In the genomic region with DNA sequence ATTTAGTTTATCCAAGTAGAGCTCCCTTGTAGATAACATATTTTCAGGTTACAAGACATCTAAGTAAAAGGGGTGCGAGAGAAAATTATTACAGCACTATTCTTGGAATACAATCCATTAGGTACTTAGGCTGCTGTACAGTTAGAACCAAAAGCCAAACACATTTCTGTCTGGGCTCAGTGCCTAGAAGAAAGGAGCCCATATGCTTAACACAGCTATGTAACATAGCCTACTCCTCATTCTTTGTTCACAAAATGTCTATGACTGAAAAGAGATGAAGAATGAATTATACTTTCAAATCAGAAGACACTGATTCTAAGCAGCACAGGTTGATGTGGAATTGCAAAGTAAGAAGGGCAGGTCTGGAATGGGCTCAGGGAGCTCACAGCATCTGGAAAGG, we compare ENCODE assay signal across 13 mouse cellular contexts.
DNase-seq lines count a peak whose midpoint lies in the region; ATAC-seq lines count a peak whose summit lies in the region.
"Had no signal": no experiment of that assay in that cellular context is flagged by ENCODE, and none has a peak within 500 bp of the region (broad histone marks: within the 10 kb centered on the region; RNA-seq: fewer than 3 reads in every experiment).

No protein-coding gene starts in this region.

- intact Hi-C loops in left cerebral cortex, postnatal 14 days (cut with DNase I), result loop anchor here (5.0 kb wide), 2 partner anchors 1134 to 1154 kb away; no protein-coding TSS in a partner anchor

- H3K27me3 ChIP-seq in neural tube, embryonic 15.5 days (replicated peaks), result no peaks in the 10 kb centered on the region
- H3K27me3 ChIP-seq: embryonic facial prominence, embryonic 13.5 days had no signal

- no peaks in the 10 kb centered on the region for H3K9me3 ChIP-seq in neural tube, embryonic 15.5 days (replicated peaks)
- H3K9me3 ChIP-seq: embryonic facial prominence, embryonic 13.5 days had no signal

- ATAC-seq in neural tube, embryonic 15.5 days (ENCODE audit: low FRiP score), result no peak

- peak; percentile 53 to 78 for DNase-seq in layer of hippocampus, adult 18-20 months (ENCODE audit: low spot score in 2 of 2)
- no peak for DNase-seq in layer of hippocampus, postnatal 25 days (ENCODE audit: extremely low spot score in 1 of 2, low spot score in 1 of 2)
- DNase-seq in cerebellum, adult 11 months, result peak; percentile 13
- DNase-seq in cerebellum, adult 9-10 months, result peak; percentile 69
- peak; percentile 45 to 62 for DNase-seq in left cerebral cortex, postnatal 14 days (ENCODE audit: low spot score in 2 of 2)
- DNase-seq in heart, adult 11 months, result no peak
- DNase-seq: heart, postnatal 36 days; kidney, postnatal 25 days; liver; lung, postnatal 14 days had no signal

- no peak overlapping the region for H3K4me2 ChIP-seq in neural tube, embryonic 15.5 days
- H3K4me2 ChIP-seq: embryonic facial prominence, embryonic 13.5 days had no signal

- H3K4me1 ChIP-seq in neural tube, embryonic 15.5 days, result peaks cover 5% of the 10 kb centered on the region
- H3K4me1 ChIP-seq: embryonic facial prominence, embryonic 13.5 days had no signal

- H3K27ac ChIP-seq in neural tube, embryonic 15.5 days (replicated peaks), result no peak overlapping the region
- H3K27ac ChIP-seq: embryonic facial prominence, embryonic 13.5 days had no signal

- H3K4me3 ChIP-seq in neural tube, embryonic 15.5 days (replicated peaks), result no peak overlapping the region
- H3K4me3 ChIP-seq: embryonic facial prominence, embryonic 13.5 days; myocyte had no signal

- H3K36me3 ChIP-seq in neural tube, embryonic 15.5 days, result 0 out of 2 replicates have a peak, but pooled peaks cover 2% of the 10 kb centered on the region

- no peak overlapping the region for H3K9ac ChIP-seq in neural tube, embryonic 15.5 days (replicated peaks)
- H3K9ac ChIP-seq: embryonic facial prominence, embryonic 13.5 days had no signal

- WGBS in neural tube, embryonic 15.5 days, result 90% methylated on average over 1 of the region's 1 CpGs

Comparison
In these comparisons a context has a peak if more than half of its experiments do, and no peak if none do; other contexts are left out.
1. DNase-seq: peak in layer of hippocampus, adult 18-20 months (2 of 2), cerebellum, adult 11 months (single experiment), cerebellum, adult 9-10 months (single experiment) and left cerebral cortex, postnatal 14 days (2 of 2); none in layer of hippocampus, postnatal 25 days (0 of 2) and heart, adult 11 months (single experiment).